Mouse (Mus musculus) urinary bladder, postnatal 25 days (tissue): ENCODE results near the gene Card10.

ENCODE experiments used
- DNase-seq: peaks from one replicate; pipeline ENCODE4 v3.0.0; 2022; ENCODE audit warnings: low spot score

The Card10 gene

DNA sequence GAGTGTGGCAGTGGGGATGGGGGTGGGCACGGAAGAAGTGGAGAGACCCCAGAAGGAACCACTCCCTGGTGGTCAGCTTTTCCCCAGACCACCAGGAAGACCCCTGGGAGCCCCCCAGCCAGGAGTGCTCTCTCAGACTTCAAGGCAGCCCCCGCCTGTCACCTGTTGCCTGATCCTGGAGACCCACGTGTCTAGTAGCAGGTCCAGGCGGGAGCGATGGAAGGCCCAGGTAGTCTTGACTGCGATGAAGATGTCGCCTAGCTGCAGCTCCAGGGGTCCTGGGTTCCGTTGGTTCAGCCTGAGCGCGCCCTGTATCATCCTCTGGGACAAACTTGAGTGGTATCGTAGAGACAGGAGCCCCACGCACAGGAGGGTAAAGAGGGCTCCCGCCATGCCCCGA lies 30.0 kb downstream of the Card10 start:
- no peak for DNase-seq

GRCm38 (mm10) chr15:78772368-78772763 lies 30.5 kb downstream of the Card10 start:
- no peak for DNase-seq

DNA sequence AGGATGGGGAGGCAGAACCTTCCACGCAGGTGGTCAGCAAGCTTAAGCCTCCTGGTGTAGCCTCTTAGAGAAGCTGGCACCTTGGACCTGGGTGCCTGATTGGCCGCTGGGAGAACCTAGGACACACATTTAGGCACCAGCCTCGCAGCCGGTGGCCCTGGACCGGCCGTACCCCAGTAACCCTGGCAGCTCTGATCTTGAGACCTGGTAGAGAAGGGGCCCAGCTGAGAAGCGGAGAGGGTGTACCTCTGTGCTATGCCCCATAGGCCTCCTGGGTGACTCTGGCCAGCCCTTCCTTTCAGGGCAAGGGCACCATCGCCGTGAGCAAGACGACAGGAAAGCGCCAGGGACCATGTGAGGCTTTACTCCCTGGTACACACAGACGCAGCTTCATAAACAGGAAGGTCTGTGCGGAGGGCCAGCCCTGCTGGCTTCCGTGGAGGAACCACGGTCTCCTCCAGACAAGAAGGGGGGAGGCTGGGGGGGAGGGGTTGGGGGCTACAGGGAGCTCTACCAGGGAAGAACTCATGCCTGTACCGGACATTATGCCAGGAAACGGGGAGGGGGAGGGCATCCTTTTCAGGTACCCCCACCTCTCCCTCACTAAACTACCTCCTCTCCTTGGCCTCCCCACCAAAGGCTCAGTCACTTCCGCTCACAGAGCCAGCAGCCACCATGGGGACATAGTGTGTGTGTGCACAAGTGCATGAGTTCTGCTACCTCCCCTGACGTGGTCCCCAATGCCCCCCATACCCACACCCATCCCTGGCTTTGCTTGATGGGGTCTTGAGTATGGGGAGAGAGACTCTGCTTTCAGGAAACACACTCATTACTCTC lies 31.1 kb downstream of the Card10 start:
- DNase-seq = no peak

DNA sequence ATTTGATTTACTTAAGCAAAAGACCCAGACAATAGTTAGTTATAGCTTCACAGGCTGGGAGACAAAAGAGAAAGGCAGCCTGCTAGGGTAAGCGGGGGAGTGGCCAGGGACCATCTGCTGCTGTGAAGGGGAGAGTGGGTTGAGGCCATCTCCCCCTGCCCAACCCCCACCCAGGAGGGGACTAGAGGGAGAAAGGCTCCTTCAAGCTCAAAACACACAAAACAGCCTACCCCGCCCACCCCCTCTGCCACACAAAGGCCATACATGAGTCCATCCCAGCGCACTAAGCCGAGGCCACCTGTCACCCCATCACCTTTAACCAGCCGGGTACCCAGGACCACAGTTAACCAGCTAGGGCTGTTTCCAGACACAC lies 31.9 kb downstream of the Card10 start:
- DNase-seq = no peak

DNA sequence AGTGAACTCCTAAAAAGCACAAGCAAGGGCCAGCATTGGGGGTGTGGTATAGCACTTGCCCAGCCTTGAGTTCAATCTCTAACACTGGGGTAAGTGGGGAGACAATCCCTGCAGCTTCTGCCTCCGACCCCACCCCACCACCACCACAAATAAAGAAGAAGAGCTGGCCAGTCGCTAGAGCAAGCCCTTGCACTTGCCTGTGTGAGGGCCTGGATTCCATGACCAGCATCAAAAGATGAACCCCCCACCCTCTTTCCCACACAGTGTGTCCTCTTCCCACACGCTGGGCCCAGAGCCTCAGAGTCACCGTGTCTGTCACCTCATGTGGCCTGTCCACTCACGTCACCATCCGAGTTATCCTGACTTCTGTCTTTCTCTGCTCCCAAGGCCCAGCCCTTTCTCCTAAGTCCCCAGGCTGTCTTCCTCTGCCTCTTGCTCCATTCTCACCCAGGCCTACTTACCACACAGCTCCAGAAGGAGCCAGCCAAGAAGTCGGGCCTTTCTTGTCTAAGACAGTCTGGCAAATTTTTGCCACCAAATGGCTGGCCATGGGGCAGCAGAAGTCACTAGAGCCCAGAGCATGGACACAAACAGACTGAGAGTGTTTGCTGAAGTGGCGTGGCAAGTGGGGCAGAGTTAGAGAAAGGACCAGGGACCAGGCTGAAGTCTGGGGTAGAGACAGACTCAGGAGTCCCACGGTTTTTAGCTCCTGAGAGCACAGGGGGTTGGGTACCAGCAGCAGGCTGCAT lies 32.4 kb downstream of the Card10 start:
- no peak for DNase-seq

DNA sequence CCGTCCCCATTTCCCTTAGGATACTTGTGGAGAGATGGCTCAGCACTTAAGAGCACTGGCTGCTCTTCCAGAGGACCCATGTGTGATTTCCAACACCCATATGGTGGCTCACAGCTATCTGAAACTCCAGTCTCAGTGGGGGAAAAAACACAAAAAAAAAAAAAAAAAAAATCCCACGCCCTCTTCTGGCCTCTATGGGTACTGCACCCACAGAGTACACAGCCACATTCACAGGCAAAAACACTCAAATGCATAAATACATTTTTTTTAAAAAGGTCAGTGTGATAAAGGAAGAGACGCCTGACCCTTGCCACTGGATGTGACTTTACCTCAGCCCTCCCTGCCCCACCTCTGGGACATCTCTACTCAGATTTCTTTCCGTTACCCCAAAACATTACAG lies 33.8 kb downstream of the Card10 start:
- no peak for DNase-seq

DNA sequence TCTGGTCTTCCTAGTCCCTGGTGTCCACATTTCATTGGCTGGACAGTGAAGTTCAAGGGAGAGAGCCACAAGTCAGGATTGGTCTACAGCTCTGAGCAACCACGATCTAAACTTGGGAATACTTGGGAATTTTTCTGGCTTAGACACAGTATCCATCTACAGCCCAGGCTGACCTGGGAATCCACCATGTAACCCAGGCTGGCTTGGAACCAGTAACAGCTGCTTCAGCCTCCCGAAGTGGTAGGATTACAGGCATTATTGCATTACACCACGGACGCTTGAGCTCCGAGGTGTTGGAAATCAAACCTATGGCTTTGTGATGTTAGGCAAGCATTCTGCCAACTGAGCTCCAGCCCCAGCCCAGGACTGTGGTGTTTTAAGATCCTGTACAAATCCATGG lies 39.1 kb downstream of the Card10 start:
- DNase-seq = no peak

GRCm38 (mm10) chr15:78763210-78763609 lies 39.6 kb downstream of the Card10 start:
- DNase-seq = no peak

DNA sequence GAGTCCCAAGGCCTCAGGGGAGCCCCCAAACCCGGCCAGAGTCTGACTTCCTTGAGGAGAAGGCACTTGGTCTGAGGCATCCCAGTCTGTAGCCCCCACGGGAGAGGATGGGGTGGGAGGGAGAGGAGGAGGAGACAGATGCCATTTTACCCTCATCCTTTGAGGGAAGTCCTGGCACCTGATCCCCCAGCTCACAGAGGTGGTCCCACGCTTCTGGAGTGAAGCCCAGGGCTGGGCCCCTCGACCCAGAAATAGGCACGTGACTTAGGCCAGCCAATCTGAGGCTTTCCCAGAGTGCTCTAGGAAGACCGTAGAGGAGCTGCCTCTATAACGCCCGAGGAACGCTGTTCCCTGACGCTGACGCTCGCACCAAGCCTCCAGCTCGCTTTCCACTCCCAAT lies 41.7 kb downstream of the Card10 start:
- no peak for DNase-seq

- no peak for DNase-seq
Observed at GRCm38 (mm10) chr15:78758132-78758531, 44.7 kb downstream of the Card10 start.

DNA sequence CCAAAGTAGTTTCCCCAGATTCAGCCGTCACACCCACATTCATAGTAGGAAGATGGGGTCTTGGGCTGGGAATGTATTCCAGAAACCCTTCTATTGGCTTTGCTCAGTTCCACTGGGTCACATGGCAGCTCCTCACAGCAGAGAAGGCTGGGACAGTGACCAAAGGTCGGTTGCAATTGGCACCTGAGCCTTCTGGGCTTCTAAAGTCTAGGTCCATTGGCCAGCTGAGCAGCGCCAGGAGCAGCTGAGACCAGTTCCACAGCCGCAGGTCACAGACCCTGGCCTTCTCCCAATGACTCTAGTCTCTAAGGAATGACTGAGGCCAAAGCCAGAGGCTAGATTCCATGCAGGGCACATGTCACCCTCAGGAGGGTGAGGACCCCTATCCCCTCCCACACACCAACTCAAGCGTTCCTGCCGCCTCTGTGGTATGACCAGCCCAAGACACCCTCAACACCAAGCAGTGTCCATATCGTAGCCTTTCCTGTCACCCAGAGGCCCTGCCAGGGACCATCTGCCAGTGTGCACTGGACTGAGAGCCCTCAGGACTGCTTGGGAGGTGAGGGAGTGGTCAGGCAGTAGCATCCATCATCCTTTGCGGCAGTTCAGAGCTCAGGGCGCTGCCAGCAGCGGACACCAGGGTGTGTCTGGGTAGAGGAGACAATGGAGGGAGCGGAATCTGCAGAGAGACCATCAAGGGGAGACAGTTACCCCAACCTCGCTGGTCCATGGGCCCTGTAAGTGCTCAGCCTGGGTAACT lies 46.7 kb downstream of the Card10 start:
- DNase-seq = no peak

DNA sequence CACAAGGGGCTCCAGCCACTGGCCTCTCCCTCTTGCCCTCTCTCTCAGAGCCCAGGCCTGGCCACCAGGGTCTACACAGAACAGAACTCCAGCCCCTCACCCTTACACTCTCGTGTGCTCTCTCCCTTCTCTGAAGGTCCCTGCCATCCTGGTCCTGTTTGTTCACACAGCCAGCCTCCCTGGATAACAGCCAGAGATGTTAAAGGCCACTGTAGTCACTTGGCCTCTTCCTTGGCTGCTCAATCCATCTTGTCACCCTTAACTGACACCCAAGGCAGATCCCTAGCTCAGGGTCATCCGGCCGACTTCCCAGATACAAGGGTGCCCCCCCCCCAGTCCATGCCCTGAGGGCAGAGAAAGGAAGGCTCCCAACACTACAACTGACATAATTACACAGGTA lies 47.6 kb downstream of the Card10 start:
- DNase-seq = no peak

DNA sequence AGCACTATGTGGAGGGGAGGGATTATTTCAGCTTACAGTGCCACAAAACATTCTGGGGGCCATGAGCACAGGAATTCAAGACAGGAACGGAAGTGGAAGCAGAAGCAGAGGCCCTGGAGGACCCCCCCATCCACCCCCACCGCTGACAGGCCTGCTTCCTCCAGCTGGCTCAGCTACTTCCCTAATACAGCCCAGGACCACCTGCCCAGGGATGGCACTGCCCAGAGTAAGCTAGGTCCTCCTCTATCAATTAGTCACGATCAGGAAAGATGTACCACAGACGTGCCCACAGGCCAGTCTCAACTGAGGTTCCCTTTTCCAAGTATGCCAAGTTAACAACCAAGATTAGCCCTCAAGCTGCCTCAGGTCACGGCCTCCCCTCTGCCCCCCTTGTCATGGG lies 48.7 kb downstream of the Card10 start:
- no peak for DNase-seq

DNA sequence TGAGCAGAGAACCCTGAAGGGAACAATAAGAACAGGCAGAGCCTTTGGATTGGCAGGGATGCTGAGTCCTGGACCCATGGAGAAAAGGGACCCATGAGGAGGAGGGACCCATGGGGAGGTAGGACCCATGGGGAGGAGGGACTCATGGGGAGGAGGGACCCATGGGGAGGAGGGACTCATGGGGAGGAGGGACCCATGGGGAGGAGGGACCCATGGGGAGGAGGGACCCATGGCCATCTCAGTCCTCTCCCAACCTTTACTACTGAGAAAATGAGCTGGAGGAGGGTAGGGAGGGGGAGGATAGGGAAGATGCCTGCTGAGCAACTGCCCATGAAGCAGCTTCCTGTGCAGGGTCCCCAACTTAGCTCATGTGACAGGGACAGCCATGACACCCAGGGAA lies 49.9 kb downstream of the Card10 start:
- DNase-seq = no peak

- DNase-seq = no peak
Observed at GRCm38 (mm10) chr15:78750608-78751350, 52.1 kb downstream of the Card10 start.

- no peak for DNase-seq
Observed at GRCm38 (mm10) chr15:78749855-78750254, 53.0 kb downstream of the Card10 start.

GRCm38 (mm10) chr15:78744206-78744605 lies 58.6 kb downstream of the Card10 start:
- peak; percentile 65 for DNase-seq

DNA sequence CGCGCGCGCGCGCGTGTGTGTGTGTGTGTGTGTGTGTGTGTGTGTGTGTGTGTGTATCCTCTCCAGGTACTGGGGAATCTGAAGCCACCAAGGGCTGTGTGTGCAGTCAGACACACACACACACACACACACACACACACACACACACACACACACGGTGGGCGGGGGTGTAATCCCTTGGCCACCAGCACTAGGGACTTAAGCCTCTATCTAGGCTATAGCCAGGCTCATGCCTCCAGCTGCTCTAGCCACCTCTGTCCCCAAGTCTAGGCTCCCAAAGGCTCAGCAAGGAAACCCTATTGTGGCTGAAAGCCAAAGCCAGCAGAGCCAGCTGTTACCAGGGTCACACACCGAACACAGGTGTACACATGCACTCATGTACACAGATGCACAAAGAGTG lies 60.0 kb downstream of the Card10 start:
- no peak for DNase-seq

DNA sequence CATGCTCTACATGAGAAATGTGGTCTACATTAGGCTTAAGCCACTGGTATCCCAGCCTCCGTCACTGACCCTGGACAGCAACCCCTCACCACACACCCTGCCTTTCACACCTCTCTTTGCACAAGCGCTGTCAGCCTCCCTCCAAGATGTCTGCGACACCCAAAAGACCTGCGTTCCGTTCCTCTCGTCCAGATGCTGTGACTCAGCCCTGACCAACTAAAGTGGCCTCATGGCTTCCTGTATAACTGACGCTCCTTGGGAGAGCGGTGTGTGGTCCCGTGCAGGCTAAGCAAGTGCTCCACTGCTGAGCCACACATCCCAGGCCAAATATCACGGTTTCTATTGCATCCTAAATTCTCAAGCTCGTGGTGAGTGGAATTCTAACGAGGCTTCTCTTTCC lies 62.2 kb downstream of the Card10 start:
- no peak for DNase-seq

DNA sequence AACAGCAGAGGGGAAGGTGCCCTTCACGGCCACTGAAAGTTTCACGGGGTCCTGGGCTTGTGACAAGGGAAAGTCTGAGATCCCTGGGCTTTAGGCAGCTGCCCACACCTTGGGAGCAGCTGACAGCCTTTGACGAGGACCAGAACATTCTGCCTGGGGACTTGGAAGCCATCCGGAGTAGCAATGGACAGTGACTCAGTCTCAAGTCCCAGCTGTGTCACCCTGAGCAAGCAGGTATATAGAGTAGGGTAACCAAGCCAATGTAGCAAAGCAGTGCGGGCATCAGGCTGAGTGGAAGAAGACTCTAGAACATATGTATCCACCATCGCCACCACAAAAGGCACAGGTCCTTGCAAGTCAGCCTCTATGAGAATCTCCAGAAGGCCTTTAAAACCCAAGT lies 65.7 kb downstream of the Card10 start:
- DNase-seq = no peak

DNA sequence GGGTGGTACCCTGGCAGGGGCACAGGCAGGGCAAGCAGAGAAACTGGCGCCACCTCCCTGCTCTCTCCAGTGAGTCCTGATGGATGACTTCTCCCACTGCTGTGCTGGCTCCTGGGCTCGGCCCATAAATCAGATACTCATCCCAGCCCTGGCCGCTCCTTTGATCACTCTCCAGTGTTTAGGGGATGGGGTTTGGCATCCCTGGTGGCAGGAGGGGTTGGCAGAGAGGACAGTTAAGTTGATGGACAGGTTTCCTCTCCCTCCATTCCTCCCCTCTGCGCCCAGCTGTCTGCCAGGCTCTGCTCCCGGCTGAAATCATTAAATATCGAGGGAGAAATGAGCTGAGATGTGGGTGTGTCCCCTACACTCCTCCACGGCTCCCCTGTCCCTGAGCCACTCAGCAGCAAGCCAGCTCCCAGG lies 66.2 kb downstream of the Card10 start:
- DNase-seq = no peak

GRCm38 (mm10) chr15:78736181-78736579 lies 66.7 kb downstream of the Card10 start:
- no peak for DNase-seq
